In the genomic region with DNA sequence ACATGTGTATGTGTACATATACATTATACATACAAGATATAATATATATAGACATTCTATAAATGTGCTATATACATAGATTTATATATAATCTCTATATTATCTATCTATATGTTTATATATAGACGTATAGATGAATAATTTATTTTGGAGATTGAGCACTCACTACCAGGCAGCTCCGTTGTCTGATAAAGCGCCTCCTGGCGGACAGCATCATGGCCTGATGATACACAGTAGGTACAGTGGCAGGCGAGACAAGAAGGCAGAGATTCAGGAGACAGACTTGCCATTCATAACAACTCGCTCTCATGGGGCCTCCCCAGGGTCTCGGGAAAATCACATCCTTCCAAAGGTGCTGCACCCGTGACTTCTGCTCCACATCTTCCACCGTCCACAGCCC, we compare ENCODE assay signal across 21 mouse cellular contexts.
DNase-seq lines count a peak whose midpoint lies in the region; ATAC-seq and TF ChIP-seq lines count a peak whose summit lies in the region.
"Had no signal": no experiment of that assay in that cellular context is flagged by ENCODE, and none has a peak within 500 bp of the region (broad histone marks: within the 10 kb centered on the region; RNA-seq: fewer than 3 reads in every experiment).

No protein-coding gene starts in this region.

- TF ChIP-seq CTCF in heart, adult 2 months (IDR thresholded peaks at IDR 0.05) = peak; percentile 37
- TF ChIP-seq CTCF in liver, adult 2 months (IDR thresholded peaks at IDR 0.05; ENCODE audit: low read depth, low read length) = peak; percentile 24; the same call in 1 of the 2 replicates

- H3K9ac ChIP-seq in heart, adult 2 months (ENCODE audit: low read depth, low read length) = no peak overlapping the region
- H3K9ac ChIP-seq in liver, adult 2 months (ENCODE audit: low read depth, low read length) = no peak overlapping the region
- H3K9ac ChIP-seq: hindbrain, embryonic 14.5 days; intestine, embryonic 15.5 days; liver, embryonic 14.5 days; midbrain, embryonic 12.5 days; neural tube, embryonic 15.5 days had no signal

- TF ChIP-seq EP300 in heart, adult 2 months (IDR thresholded peaks at IDR 0.05; ENCODE audit: insufficient read depth, low read depth, low read length) = no peak

- DNase-seq in heart, adult 2 months = no peak
- no peak for DNase-seq in heart, postnatal 36 days
- no peak for DNase-seq in liver, adult 2 months (ENCODE audit: extremely low read depth, low read depth, low spot score)
- DNase-seq in liver (no peak), A20 (ENCODE audit: low read depth, low spot score) (peak; percentile 20), ZHBTc4 (ENCODE audit: low read depth, low spot score) (peak; percentile 37)
- DNase-seq in urinary bladder, adult 18-20 months (ENCODE audit: low spot score in 2 of 2) = no peak
- DNase-seq: adrenal gland, adult 2 months; cerebellum, adult 11-12 months; cerebellum, postnatal 36 days; gastrocnemius, postnatal 14 days; kidney, postnatal 25 days; thymus, postnatal 25 days had no signal

- no peaks in the 10 kb centered on the region for H3K36me3 ChIP-seq in heart, adult 2 months (ENCODE audit: control insufficient read depth, insufficient read depth, low read length)
- no peaks in the 10 kb centered on the region for H3K36me3 ChIP-seq in liver, adult 2 months (ENCODE audit: control insufficient read depth, insufficient read depth, low read length)
- H3K36me3 ChIP-seq: embryonic facial prominence, embryonic 10.5 days; intestine, embryonic 15.5 days; midbrain, embryonic 12.5 days; neural tube, embryonic 15.5 days had no signal

- H3K4me3 ChIP-seq in heart, adult 2 months = no peak overlapping the region
- H3K4me3 ChIP-seq in liver, adult 2 months (ENCODE audit: insufficient read depth, low read depth, low read length) = no peak overlapping the region
- H3K4me3 ChIP-seq: embryonic facial prominence, embryonic 10.5 days; intestine, embryonic 15.5 days; midbrain, embryonic 12.5 days; myocyte; neural tube, embryonic 15.5 days had no signal

- TF ChIP-seq POLR2A in heart, adult 2 months (IDR thresholded peaks at IDR 0.05; ENCODE audit: insufficient read depth, low read depth, low read length) = no peak
- no peak for TF ChIP-seq POLR2A in liver, adult 2 months (IDR thresholded peaks at IDR 0.05; ENCODE audit: extremely low read depth, insufficient read depth, low read length)

- no peaks in the 10 kb centered on the region for H3K27me3 ChIP-seq in heart, adult 2 months (ENCODE audit: control insufficient read depth, insufficient read depth, low read length)
- peaks cover 8% of the 10 kb centered on the region; the same call in 1 of the 2 replicates for H3K27me3 ChIP-seq in liver, adult 2 months (ENCODE audit: control insufficient read depth, insufficient read depth, low read length)
- H3K27me3 ChIP-seq: intestine, embryonic 15.5 days had no signal

- no peak for ATAC-seq in megakaryocyte progenitor cell, adult 5-6 weeks (replicated peaks; ENCODE audit: poor library complexity)
- ATAC-seq: intestine, embryonic 15.5 days had no signal

- no peak overlapping the region for H3K27ac ChIP-seq in heart, adult 2 months
- H3K27ac ChIP-seq in liver, adult 2 months (replicated peaks; ENCODE audit: insufficient read depth, low read depth, low read length) = no peak overlapping the region
- H3K27ac ChIP-seq: embryonic facial prominence, embryonic 10.5 days; hindbrain, embryonic 14.5 days; intestine, embryonic 15.5 days; liver, embryonic 14.5 days; midbrain, embryonic 12.5 days; neural tube, embryonic 15.5 days had no signal

- H3K4me1 ChIP-seq in heart, adult 2 months (ENCODE audit: control insufficient read depth, insufficient read depth, low read length) = no peaks in the 10 kb centered on the region
- no peaks in the 10 kb centered on the region for H3K4me1 ChIP-seq in liver, adult 2 months (ENCODE audit: control insufficient read depth, insufficient read depth, low read length)
- H3K4me1 ChIP-seq: intestine, embryonic 15.5 days; neural tube, embryonic 15.5 days had no signal

- no peaks in the 10 kb centered on the region for H3K79me2 ChIP-seq in heart, adult 2 months (replicated peaks; ENCODE audit: control insufficient read depth, insufficient read depth, low read length)
- no peaks in the 10 kb centered on the region for H3K79me2 ChIP-seq in liver, adult 2 months (ENCODE audit: control insufficient read depth, insufficient read depth, low read length)

- intact Hi-C loops in heart, adult 2 months (cut with DNase I) = no loop called here
- intact Hi-C loops in heart, postnatal 36 days (cut with DNase I) = no loop called here

- WGBS in heart, adult 2 months = 63% methylated on average over 9 of the region's 9 CpGs
- 69% methylated on average over 9 of the region's 9 CpGs for WGBS in liver, adult 2 months

Comparison
In these comparisons a context has a peak if more than half of its experiments do, and no peak if none do; other contexts are left out.
1. DNase-seq: peak in A20 (single experiment) and ZHBTc4 (single experiment); none in heart, adult 2 months (0 of 2), heart, postnatal 36 days (0 of 2), liver, adult 2 months (single experiment), liver (single experiment) and urinary bladder, adult 18-20 months (0 of 2).